Mouse (Mus musculus): ENCODE data around the gene 1300017J02Rik.

DNA sequence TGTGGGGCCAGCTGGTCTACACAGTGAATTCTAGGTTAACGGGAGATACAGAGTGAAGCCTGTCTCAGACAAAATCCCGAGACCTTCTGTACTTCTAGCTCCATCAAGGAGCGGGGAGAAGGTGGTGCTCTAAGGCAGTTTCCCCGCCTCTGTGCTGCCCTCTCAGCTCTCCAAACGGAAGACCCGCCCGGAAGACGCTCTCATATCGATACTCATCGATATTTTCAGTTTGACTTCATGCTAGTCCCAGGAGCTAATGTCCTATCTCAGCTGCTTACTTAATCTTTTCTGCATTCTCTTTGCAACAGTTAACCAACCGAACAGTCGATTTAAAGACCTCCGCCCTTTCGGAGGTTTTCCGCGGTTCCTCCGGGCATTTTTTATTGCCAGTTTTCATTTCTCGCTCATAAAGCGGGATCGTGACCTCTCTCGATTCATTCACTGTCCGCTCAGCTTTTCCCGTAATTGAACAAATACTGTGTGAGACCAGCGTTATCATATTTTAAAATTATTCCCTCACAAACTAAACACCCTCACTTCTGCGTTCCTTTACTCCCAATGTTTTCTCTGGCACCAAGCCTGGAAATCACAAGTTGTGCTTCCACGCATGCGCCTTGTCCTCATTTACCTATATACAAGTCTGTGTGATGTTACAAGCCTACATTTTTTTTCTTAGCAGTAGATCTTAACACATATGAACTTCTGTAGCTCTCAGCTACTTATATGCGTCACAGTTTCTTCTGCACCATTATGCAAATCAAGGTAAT, 92.0 kb downstream of the 1300017J02Rik start:
- TF ChIP-seq CTCF (IDR thresholded peaks at IDR 0.05; ENCODE audit: insufficient read depth, low read length) (no peak), POLR2A (IDR thresholded peaks at IDR 0.05; ENCODE audit: borderline replicate concordance, extremely low read depth, low read depth, low read length) (no peak)

All from lung, adult 2 months (tissue).